Mouse (Mus musculus) left cerebral cortex, postnatal 14 days (tissue): ENCODE measurements around the gene Syce2. TPM values are rescaled to one million over a fixed set of nuclear protein-coding genes. Genes with fewer than 3 reads are reported as not detected.

ENCODE experiments used
- DNase-seq, 2 experiments: peaks; one replicate each; pipeline ENCODE4 v3.0.0; 2021 to 2022; ENCODE audit warnings: low spot score in 2 of 2, mixed read lengths in 1 of 2
- intact Hi-C: fragments of 180-260 bp; cut with DNase I; formaldehyde crosslinking; loops from one replicate; pipeline ENCODE4 v1.15.1; 2025
- total RNA-seq, 2 experiments: library from RNA; stranded (reverse); gene quantifications; 2 replicates each; pipeline ENCODE4 v1.2.3; 2021

Gene Syce2
- total RNA-seq, 2 experiments from 2014 or later: 11.5 to 13.4 TPM

- intact Hi-C loops: no loop called here
- peak; percentile 93 to 96 for DNase-seq
Measured at GRCm38 (mm10) chr8:84840248-84840999, 31.5 kb upstream of the Syce2 start, which contains the start of gene Rad23a. TSS of gene Rad23a (minus strand) at chr8:84840665.

GRCm38 (mm10) chr8:84841514-84841913 lies 30.4 kb upstream of the Syce2 start:
- intact Hi-C loops: no loop called here
- no peak for DNase-seq

- intact Hi-C loops: loop anchor here (5.0 kb wide), 1 partner anchor 58 kb away; the partner anchor contains the start of gene Klf1
- no peak for DNase-seq
Measured at GRCm38 (mm10) chr8:84844397-84845070, 27.4 kb upstream of the Syce2 start.

- intact Hi-C loops: loop anchor here (5.0 kb wide), 1 partner anchor 57 kb away; the partner anchor contains the start of gene Klf1
- peak in 1 of 2 experiments; percentile 51 for DNase-seq
Measured at GRCm38 (mm10) chr8:84845355-84846093, 26.4 kb upstream of the Syce2 start.

- DNase-seq: no peak
- intact Hi-C loops: loop anchor here (5.0 kb wide), 1 partner anchor 56 kb away; the partner anchor contains the start of gene Klf1
Measured at GRCm38 (mm10) chr8:84846094-84846721, 25.7 kb upstream of the Syce2 start.

GRCm38 (mm10) chr8:84846722-84847572 lies 25.0 kb upstream of the Syce2 start, which contains the start of gene Calr:
TSS of gene Calr (minus strand) at chr8:84846934.
- peak; percentile 100 for DNase-seq
- intact Hi-C loops: loop anchor here (5.0 kb wide), 1 partner anchor 55 kb away; the partner anchor contains the start of gene Klf1

- DNase-seq: no peak
- intact Hi-C loops: loop anchor here (5.0 kb wide), 1 partner anchor 54 kb away; the partner anchor contains the start of gene Klf1
Measured at GRCm38 (mm10) chr8:84847684-84848435, 24.1 kb upstream of the Syce2 start.

- intact Hi-C loops: no loop called here
- DNase-seq: no peak
Measured at GRCm38 (mm10) chr8:84856434-84856833, 15.5 kb upstream of the Syce2 start.

GRCm38 (mm10) chr8:84856864-84857441 lies 15.0 kb upstream of the Syce2 start, which contains the start of gene Farsa:
TSS of gene Farsa (plus strand) at chr8:84856989.
- intact Hi-C loops: no loop called here
- DNase-seq: peak; percentile 95

GRCm38 (mm10) chr8:84872309-84872965 lies 526 bp downstream of the Syce2 start:
- DNase-seq: no peak
- intact Hi-C loops: no loop called here

GRCm38 (mm10) chr8:84873016-84873415 lies 1.1 kb downstream of the Syce2 start:
- intact Hi-C loops: no loop called here
- DNase-seq: no peak

- DNase-seq: no peak
Measured at GRCm38 (mm10) chr8:84874339-84874738, 2.4 kb downstream of the Syce2 start.

GRCm38 (mm10) chr8:84877297-84878035 lies 5.6 kb downstream of the Syce2 start:
- no peak for DNase-seq
- intact Hi-C loops: no loop called here

More at GRCm38 (mm10) chr8:84874339-84874738, 2.4 kb downstream of the Syce2 start:
- intact Hi-C loops: no loop called here

GRCm38 (mm10) chr8:84878915-84879314 lies 7.0 kb downstream of the Syce2 start:
- no peak for DNase-seq
- intact Hi-C loops: no loop called here

GRCm38 (mm10) chr8:84884728-84885127 lies 12.8 kb downstream of the Syce2 start:
- no peak for DNase-seq
- intact Hi-C loops: no loop called here

GRCm38 (mm10) chr8:84888280-84888679 lies 16.4 kb downstream of the Syce2 start:
- no peak for DNase-seq
- intact Hi-C loops: no loop called here
